8 mouse cellular contexts compared by ENCODE assay signal in the genomic region with DNA sequence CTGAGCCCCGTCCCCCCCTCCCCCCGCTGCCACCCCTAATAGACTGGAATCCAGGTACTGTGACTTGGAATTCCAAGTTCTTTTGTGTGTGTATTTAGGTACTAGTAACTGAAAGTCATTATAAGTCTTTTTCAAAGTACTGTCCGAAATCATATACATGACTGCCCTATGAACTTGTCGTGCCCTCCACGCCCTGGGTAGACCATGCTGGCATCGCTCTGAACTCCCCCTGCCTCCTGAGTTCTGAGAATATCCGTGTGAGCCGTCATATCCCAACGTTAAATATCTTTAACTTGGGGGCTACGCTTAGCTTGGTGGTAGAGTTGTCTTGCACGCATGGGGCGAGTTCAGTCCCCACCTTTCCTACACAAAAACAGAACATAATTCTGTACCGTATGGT. TPM values are rescaled to one million over a fixed set of nuclear protein-coding genes. Genes with fewer than 3 reads are reported as not detected.
DNase-seq lines count a peak whose midpoint lies in the region; ATAC-seq and TF ChIP-seq lines count a peak whose summit lies in the region.

No protein-coding gene starts in this region.

- peak overlapping the region; percentile 91; the same call in 1 of the 2 replicates for H3K27ac ChIP-seq in embryonic facial prominence, embryonic 14.5 days (replicated peaks; ENCODE audit: low read depth, low read length)
- peak overlapping the region; percentile 83 for H3K27ac ChIP-seq in intestine, embryonic 16.5 days (ENCODE audit: low read length)
- H3K27ac ChIP-seq in neural tube, embryonic 14.5 days (ENCODE audit: low read depth, low read length), result peak overlapping the region; percentile 84; the same call in 1 of the 2 replicates

- no peak for TF ChIP-seq CTCF in lung, adult 2 months (IDR thresholded peaks at IDR 0.05; ENCODE audit: insufficient read depth, low read length)

- TF ChIP-seq POLR2A in lung, adult 2 months (IDR thresholded peaks at IDR 0.05; ENCODE audit: borderline replicate concordance, extremely low read depth, low read depth, low read length), result no peak

- H3K9ac ChIP-seq in embryonic facial prominence, embryonic 14.5 days (ENCODE audit: low read depth, low read length), result peak overlapping the region; percentile 94
- H3K9ac ChIP-seq in intestine, embryonic 16.5 days (ENCODE audit: low read depth, low read length), result peak overlapping the region; percentile 99
- peak overlapping the region; percentile 92 for H3K9ac ChIP-seq in neural tube, embryonic 14.5 days (replicated peaks; ENCODE audit: low read depth, low read length)

- DNase-seq in lung, adult 2 months, result no peak
- no peak for DNase-seq in lung, adult 18-20 months
- DNase-seq in embryonic facial prominence, embryonic 14.5 days (ENCODE audit: low spot score), result no peak
- no peak for DNase-seq in adrenal gland, postnatal 4 days (ENCODE audit: low spot score in 2 of 2)
- DNase-seq in left cerebral cortex, postnatal 14 days (ENCODE audit: low spot score in 2 of 2), result no peak

- H3K4me1 ChIP-seq in lung, adult 2 months (ENCODE audit: control insufficient read depth, insufficient read depth, low read length), result no peaks in the 10 kb centered on the region
- H3K4me1 ChIP-seq in embryonic facial prominence, embryonic 14.5 days (ENCODE audit: control insufficient read depth, insufficient read depth, low read length), result 0 out of 2 replicates have a peak, but pooled peaks cover 3% of the 10 kb centered on the region
- H3K4me1 ChIP-seq in intestine, embryonic 16.5 days (ENCODE audit: control insufficient read depth, insufficient read depth, low read length), result peaks cover 2% of the 10 kb centered on the region; the same call in 1 of the 2 replicates
- H3K4me1 ChIP-seq in neural tube, embryonic 14.5 days (ENCODE audit: control insufficient read depth, insufficient read depth, low read length), result no peaks in the 10 kb centered on the region

- peak overlapping the region; percentile 84 for H3K4me2 ChIP-seq in embryonic facial prominence, embryonic 14.5 days (ENCODE audit: low read depth, low read length)
- H3K4me2 ChIP-seq in intestine, embryonic 16.5 days (ENCODE audit: low read depth, low read length), result peak overlapping the region; percentile 87
- H3K4me2 ChIP-seq in neural tube, embryonic 14.5 days (ENCODE audit: low read depth, low read length), result peak overlapping the region; percentile 75

- no peak for ATAC-seq in embryonic facial prominence, embryonic 14.5 days (ENCODE audit: low read depth)
- ATAC-seq in intestine, embryonic 16.5 days, result no peak
- ATAC-seq in neural tube, embryonic 14.5 days (ENCODE audit: low read depth), result peak; percentile 16; the same call in 1 of the 2 replicates
- ATAC-seq in activated CD4-positive, CD25-positive, alpha-beta regulatory T cell, adult 4 months, result no peak

- intact Hi-C loops in left cerebral cortex, postnatal 14 days (cut with DNase I), result no loop called here

- H3K36me3 ChIP-seq in embryonic facial prominence, embryonic 14.5 days (ENCODE audit: control insufficient read depth, insufficient read depth, low read length), result peaks cover 35% of the 10 kb centered on the region
- peaks cover 8% of the 10 kb centered on the region for H3K36me3 ChIP-seq in intestine, embryonic 16.5 days (ENCODE audit: control insufficient read depth, insufficient read depth, low read length)
- H3K36me3 ChIP-seq in neural tube, embryonic 14.5 days (ENCODE audit: control insufficient read depth, insufficient read depth, low read length), result peaks cover 15% of the 10 kb centered on the region

- 41% methylated on average over 13 of the region's 13 CpGs for WGBS in lung, adult 2 months
- 48% methylated on average over 13 of the region's 13 CpGs for WGBS in embryonic facial prominence, embryonic 14.5 days
- 48% methylated on average over 13 of the region's 13 CpGs for WGBS in intestine, embryonic 16.5 days
- WGBS in neural tube, embryonic 14.5 days, result 57% methylated on average over 13 of the region's 13 CpGs

- H3K27me3 ChIP-seq in embryonic facial prominence, embryonic 14.5 days (replicated peaks; ENCODE audit: control insufficient read depth, insufficient read depth, low read length), result no peaks in the 10 kb centered on the region
- H3K27me3 ChIP-seq in intestine, embryonic 16.5 days (replicated peaks; ENCODE audit: control insufficient read depth, insufficient read depth, low read length), result no peaks in the 10 kb centered on the region
- H3K27me3 ChIP-seq in neural tube, embryonic 14.5 days (ENCODE audit: control insufficient read depth, insufficient read depth, low read length), result no peaks in the 10 kb centered on the region

- peak overlapping the region; percentile 31 for H3K4me3 ChIP-seq in lung, adult 2 months (replicated peaks; ENCODE audit: extremely low read depth, low read depth, low read length)
- peak overlapping the region; percentile 78 for H3K4me3 ChIP-seq in embryonic facial prominence, embryonic 14.5 days (ENCODE audit: low read depth, low read length)
- H3K4me3 ChIP-seq in intestine, embryonic 16.5 days (ENCODE audit: low read length), result peak overlapping the region; percentile 76
- H3K4me3 ChIP-seq in neural tube, embryonic 14.5 days (ENCODE audit: low read depth, low read length), result peak overlapping the region; percentile 87

- H3K9me3 ChIP-seq in embryonic facial prominence, embryonic 14.5 days (ENCODE audit: control insufficient read depth, low read length), result no peaks in the 10 kb centered on the region
- H3K9me3 ChIP-seq in intestine, embryonic 16.5 days (ENCODE audit: control insufficient read depth, low read length), result no peaks in the 10 kb centered on the region
- H3K9me3 ChIP-seq in neural tube, embryonic 14.5 days (ENCODE audit: control insufficient read depth, low read length), result no peaks in the 10 kb centered on the region

RNA-seq across cellular contexts. Expression of gene Ccdc62, which starts 0.7 kb away (rescaled TPM):
- polyA plus RNA-seq in lung, adult 2 months (2012; rRNA removed), result 2.0 and 3.2 TPM in 2 replicates
- 4.6 and 6.4 TPM in 2 replicates for polyA plus RNA-seq in embryonic facial prominence, embryonic 14.5 days (2014; fragmentation: Nextera tagmentation; extraction: Ambion mirVana)
- 5.1 and 5.2 TPM in 2 replicates for polyA plus RNA-seq in intestine, embryonic 16.5 days (2015; fragmentation: Nextera tagmentation; extraction: Ambion mirVana)
- polyA plus RNA-seq in neural tube, embryonic 14.5 days (2014; fragmentation: Nextera tagmentation; extraction: Ambion mirVana), result 5.2 and 5.7 TPM in 2 replicates
- total RNA-seq in adrenal gland, postnatal 4 days (2021), result 1 to 10 TPM; 5.4 to 8.0 TPM
- total RNA-seq in left cerebral cortex, postnatal 14 days (2021), result 1 to 10 TPM; 2.7 to 4.2 TPM
- 1 to 10 TPM; 6.1 to 6.9 TPM for polyA plus RNA-seq in activated CD4-positive, CD25-positive, alpha-beta regulatory T cell, adult 4 months (2017; shearing (Covaris generic))

RNA-seq across cellular contexts. Expression of gene Gm43518, which starts 3.9 kb away (rescaled TPM):
- 0.41 and 0.53 TPM in 2 replicates for polyA plus RNA-seq in lung, adult 2 months (2012; rRNA removed)
- 0.67 and 0.68 TPM in 2 replicates for polyA plus RNA-seq in embryonic facial prominence, embryonic 14.5 days (2014; fragmentation: Nextera tagmentation; extraction: Ambion mirVana)
- polyA plus RNA-seq in intestine, embryonic 16.5 days (2015; fragmentation: Nextera tagmentation; extraction: Ambion mirVana), result 1.2 and 2.8 TPM in 2 replicates
- polyA plus RNA-seq in neural tube, embryonic 14.5 days (2014; fragmentation: Nextera tagmentation; extraction: Ambion mirVana), result 2.7 and 4.0 TPM in 2 replicates
- total RNA-seq in adrenal gland, postnatal 4 days (2021), result 1 to 10 TPM; 1.7 to 2.2 TPM
- total RNA-seq in left cerebral cortex, postnatal 14 days (2021), result not detected
- 1 to 10 TPM; 3.1 to 3.7 TPM for polyA plus RNA-seq in activated CD4-positive, CD25-positive, alpha-beta regulatory T cell, adult 4 months (2017; shearing (Covaris generic))

RNA-seq across cellular contexts. Expression of gene Denr, which starts 24.2 kb away (rescaled TPM):
- 18.7 and 20.3 TPM in 2 replicates for polyA plus RNA-seq in lung, adult 2 months (2012; rRNA removed)
- polyA plus RNA-seq in embryonic facial prominence, embryonic 14.5 days (2014; fragmentation: Nextera tagmentation; extraction: Ambion mirVana), result 107 and 109 TPM in 2 replicates
- 96.2 and 115 TPM in 2 replicates for polyA plus RNA-seq in intestine, embryonic 16.5 days (2015; fragmentation: Nextera tagmentation; extraction: Ambion mirVana)
- polyA plus RNA-seq in neural tube, embryonic 14.5 days (2014; fragmentation: Nextera tagmentation; extraction: Ambion mirVana), result 109 and 130 TPM in 2 replicates
- total RNA-seq in adrenal gland, postnatal 4 days (2021), result 10 to 100 TPM; 77.3 to 80.0 TPM
- total RNA-seq in left cerebral cortex, postnatal 14 days (2021), result 10 to 100 TPM; 65.6 to 70.7 TPM
- 10 to 100 TPM; 81.2 to 84.6 TPM for polyA plus RNA-seq in activated CD4-positive, CD25-positive, alpha-beta regulatory T cell, adult 4 months (2017; shearing (Covaris generic))

RNA-seq across cellular contexts. Expression of gene Hip1r, which starts 42.3 kb away (rescaled TPM):
- polyA plus RNA-seq in lung, adult 2 months (2012; rRNA removed), result 31.9 and 36.4 TPM in 2 replicates
- 7.5 and 8.4 TPM in 2 replicates for polyA plus RNA-seq in embryonic facial prominence, embryonic 14.5 days (2014; fragmentation: Nextera tagmentation; extraction: Ambion mirVana)
- 33.8 and 34.8 TPM in 2 replicates for polyA plus RNA-seq in intestine, embryonic 16.5 days (2015; fragmentation: Nextera tagmentation; extraction: Ambion mirVana)
- polyA plus RNA-seq in neural tube, embryonic 14.5 days (2014; fragmentation: Nextera tagmentation; extraction: Ambion mirVana), result 19.7 and 21.4 TPM in 2 replicates
- 10 to 100 TPM; 16.3 to 23.6 TPM for total RNA-seq in adrenal gland, postnatal 4 days (2021)
- 10 to 100 TPM; 82.6 to 85.0 TPM for total RNA-seq in left cerebral cortex, postnatal 14 days (2021)
- 10 to 100 TPM in 1 of 2 experiments, 1 to 10 TPM in 1; 9.9 to 12.9 TPM for polyA plus RNA-seq in activated CD4-positive, CD25-positive, alpha-beta regulatory T cell, adult 4 months (2017; shearing (Covaris generic))

RNA-seq across cellular contexts. Expression of gene Hcar1, which starts 51.3 kb away (rescaled TPM):
- polyA plus RNA-seq in lung, adult 2 months (2012; rRNA removed), result 1.4 and 2.7 TPM in 2 replicates
- 1.2 and 2.3 TPM in 2 replicates for polyA plus RNA-seq in embryonic facial prominence, embryonic 14.5 days (2014; fragmentation: Nextera tagmentation; extraction: Ambion mirVana)
- 3.2 and 3.4 TPM in 2 replicates for polyA plus RNA-seq in intestine, embryonic 16.5 days (2015; fragmentation: Nextera tagmentation; extraction: Ambion mirVana)
- polyA plus RNA-seq in neural tube, embryonic 14.5 days (2014; fragmentation: Nextera tagmentation; extraction: Ambion mirVana), result 0.09 and 0.44 TPM in 2 replicates
- 1 to 10 TPM; 7.2 to 9.6 TPM for total RNA-seq in adrenal gland, postnatal 4 days (2021)
- total RNA-seq in left cerebral cortex, postnatal 14 days (2021), result 1 to 10 TPM; 1.3 to 2.0 TPM
- not detected for polyA plus RNA-seq in activated CD4-positive, CD25-positive, alpha-beta regulatory T cell, adult 4 months (2017; shearing (Covaris generic))

Comparison
In these comparisons a context has a peak if more than half of its experiments do, and no peak if none do; other contexts are left out.
1. H3K4me3 ChIP-seq: peak in every context shown above with its lines; median percentile 87 in neural tube, embryonic 14.5 days; 78 in embryonic facial prominence, embryonic 14.5 days; 76 in intestine, embryonic 16.5 days; 31 in lung, adult 2 months.